10 mouse cellular contexts compared by ENCODE assay signal in the genomic region with DNA sequence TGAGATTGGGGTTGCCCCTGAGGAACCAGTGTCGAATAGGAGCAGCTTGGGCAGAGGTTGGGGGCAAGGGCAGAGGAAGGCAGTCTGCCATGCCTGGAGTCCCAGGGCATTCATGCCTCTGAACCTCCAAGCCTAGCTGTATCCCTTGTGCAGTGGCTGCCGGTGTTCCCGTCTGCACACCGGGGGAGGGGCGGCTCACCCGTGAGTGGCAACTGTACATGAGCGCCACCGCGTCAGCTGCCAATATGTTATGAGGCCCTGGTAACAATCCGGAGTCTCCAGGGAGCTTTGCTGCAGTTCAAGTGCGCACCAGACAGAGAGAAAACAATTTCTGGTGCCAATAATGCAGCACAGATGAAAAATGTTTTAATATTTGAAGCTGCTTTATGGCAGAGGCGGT.
DNase-seq lines count a peak whose midpoint lies in the region; ATAC-seq and TF ChIP-seq lines count a peak whose summit lies in the region.
"Had no signal": no experiment of that assay in that cellular context is flagged by ENCODE, and none has a peak within 500 bp of the region (broad histone marks: within the 10 kb centered on the region; RNA-seq: fewer than 3 reads in every experiment).

No protein-coding gene starts in this region.

- no peaks in the 10 kb centered on the region for H3K36me3 ChIP-seq in kidney, embryonic 15.5 days
- no peaks in the 10 kb centered on the region for H3K36me3 ChIP-seq in embryonic facial prominence, embryonic 13.5 days
- H3K36me3 ChIP-seq in hindbrain, embryonic 14.5 days (replicated peaks; ENCODE audit: control insufficient read depth, insufficient read depth): no peaks in the 10 kb centered on the region
- no peaks in the 10 kb centered on the region for H3K36me3 ChIP-seq in midbrain, postnatal 0 days (ENCODE audit: insufficient read depth, low read length)
- H3K36me3 ChIP-seq: embryonic facial prominence, embryonic 15.5 days had no signal

- no peak for TF ChIP-seq CTCF in midbrain, postnatal 0 days (IDR thresholded peaks at IDR 0.05)

- no peak overlapping the region for H3K4me3 ChIP-seq in kidney, embryonic 15.5 days (replicated peaks)
- no peak overlapping the region for H3K4me3 ChIP-seq in embryonic facial prominence, embryonic 13.5 days
- H3K4me3 ChIP-seq in hindbrain, embryonic 14.5 days (replicated peaks; ENCODE audit: low read length): no peak overlapping the region
- H3K4me3 ChIP-seq in midbrain, postnatal 0 days (ENCODE audit: low read depth, low read length): no peak overlapping the region
- H3K4me3 ChIP-seq: embryonic facial prominence, embryonic 15.5 days had no signal

- no peak for ATAC-seq in kidney, embryonic 15.5 days (replicated peaks; ENCODE audit: low FRiP score)
- no peak for ATAC-seq in embryonic facial prominence, embryonic 13.5 days (ENCODE audit: insufficient number of reproducible peaks, insufficient read depth, low FRiP score, low TSS enrichment, low read depth)
- peak; percentile 47; the same call in 1 of the 2 replicates for ATAC-seq in hindbrain, embryonic 14.5 days (ENCODE audit: low FRiP score)
- ATAC-seq in midbrain, postnatal 0 days (ENCODE audit: low FRiP score): peak; percentile 67

- no peak overlapping the region for H3K4me2 ChIP-seq in kidney, embryonic 15.5 days
- 0 out of 2 replicates have a peak overlapping the region, but pooled peaks have one; percentile 16 for H3K4me2 ChIP-seq in embryonic facial prominence, embryonic 13.5 days
- 0 out of 2 replicates have a peak overlapping the region, but pooled peaks have one; percentile 8 for H3K4me2 ChIP-seq in hindbrain, embryonic 14.5 days (replicated peaks)
- no peak overlapping the region for H3K4me2 ChIP-seq in midbrain, postnatal 0 days (ENCODE audit: low read depth, low read length, poor library complexity, severe bottlenecking)
- H3K4me2 ChIP-seq: embryonic facial prominence, embryonic 15.5 days had no signal

- H3K27ac ChIP-seq in kidney, embryonic 15.5 days: no peak overlapping the region
- no peak overlapping the region for H3K27ac ChIP-seq in embryonic facial prominence, embryonic 13.5 days
- peak overlapping the region; percentile 21; the same call in 1 of the 2 replicates for H3K27ac ChIP-seq in hindbrain, embryonic 14.5 days
- H3K27ac ChIP-seq in midbrain, postnatal 0 days (ENCODE audit: low read depth, low read length): no peak overlapping the region
- H3K27ac ChIP-seq: embryonic facial prominence, embryonic 15.5 days had no signal

- 68% methylated on average over 12 of the region's 12 CpGs for WGBS in kidney, embryonic 15.5 days
- WGBS in embryonic facial prominence, embryonic 13.5 days: 39% methylated on average over 12 of the region's 12 CpGs
- 28% methylated on average over 12 of the region's 12 CpGs for WGBS in hindbrain, embryonic 14.5 days
- WGBS in midbrain, postnatal 0 days: 44% methylated on average over 12 of the region's 12 CpGs

- H3K9ac ChIP-seq in kidney, embryonic 15.5 days: no peak overlapping the region
- no peak overlapping the region for H3K9ac ChIP-seq in embryonic facial prominence, embryonic 13.5 days
- no peak overlapping the region for H3K9ac ChIP-seq in hindbrain, embryonic 14.5 days
- no peak overlapping the region for H3K9ac ChIP-seq in midbrain, postnatal 0 days (replicated peaks; ENCODE audit: low read length, poor library complexity, severe bottlenecking)
- H3K9ac ChIP-seq: embryonic facial prominence, embryonic 15.5 days had no signal

- no peaks in the 10 kb centered on the region for H3K4me1 ChIP-seq in kidney, embryonic 15.5 days
- H3K4me1 ChIP-seq in embryonic facial prominence, embryonic 13.5 days: peaks cover 33% of the 10 kb centered on the region
- peaks cover 19% of the 10 kb centered on the region for H3K4me1 ChIP-seq in hindbrain, embryonic 14.5 days (replicated peaks; ENCODE audit: control insufficient read depth, insufficient read depth, low read length)
- no peaks in the 10 kb centered on the region for H3K4me1 ChIP-seq in midbrain, postnatal 0 days (ENCODE audit: insufficient read depth, low read length)

- H3K27me3 ChIP-seq in kidney, embryonic 15.5 days: no peaks in the 10 kb centered on the region
- peaks cover 16% of the 10 kb centered on the region for H3K27me3 ChIP-seq in embryonic facial prominence, embryonic 13.5 days
- H3K27me3 ChIP-seq in hindbrain, embryonic 14.5 days (ENCODE audit: control insufficient read depth, insufficient read depth, low read length): no peaks in the 10 kb centered on the region; the same call in 1 of the 2 replicates
- H3K27me3 ChIP-seq in midbrain, postnatal 0 days (ENCODE audit: insufficient read depth, low read length): no peaks in the 10 kb centered on the region

- DNase-seq in kidney, postnatal 4 days: peak; percentile 11 to 24
- DNase-seq in hindbrain, embryonic 14.5 days (ENCODE audit: low spot score): peak; percentile 30
- DNase-seq in midbrain, postnatal 0 days (ENCODE audit: low spot score): peak; percentile 62
- DNase-seq in ovary, adult 18-20 months (ENCODE audit: low spot score): no peak
- DNase-seq in thymus, postnatal 14 days: no peak
- no peak for DNase-seq in thymus, adult 18-20 months
- DNase-seq: thymus, adult 2 months had no signal

- no peaks in the 10 kb centered on the region for H3K9me3 ChIP-seq in kidney, embryonic 15.5 days (replicated peaks)
- no peaks in the 10 kb centered on the region for H3K9me3 ChIP-seq in embryonic facial prominence, embryonic 13.5 days
- no peaks in the 10 kb centered on the region for H3K9me3 ChIP-seq in hindbrain, embryonic 14.5 days (ENCODE audit: control insufficient read depth, low read length)
- no peaks in the 10 kb centered on the region for H3K9me3 ChIP-seq in midbrain, postnatal 0 days (ENCODE audit: low read length)
- H3K9me3 ChIP-seq: embryonic facial prominence, embryonic 15.5 days had no signal

Comparison
In these comparisons a context has a peak if more than half of its experiments do, and no peak if none do; other contexts are left out.
1. DNase-seq: peak in kidney, postnatal 4 days (2 of 2), hindbrain, embryonic 14.5 days (single experiment) and midbrain, postnatal 0 days (single experiment); none in ovary, adult 18-20 months (single experiment), thymus, postnatal 14 days (single experiment) and thymus, adult 18-20 months (0 of 2).
2. ATAC-seq: peak in hindbrain, embryonic 14.5 days (single experiment) and midbrain, postnatal 0 days (single experiment); none in kidney, embryonic 15.5 days (single experiment) and embryonic facial prominence, embryonic 13.5 days (single experiment).
3. H3K4me2 ChIP-seq: peak in embryonic facial prominence, embryonic 13.5 days (single experiment) and hindbrain, embryonic 14.5 days (single experiment); none in kidney, embryonic 15.5 days (single experiment) and midbrain, postnatal 0 days (single experiment).